Mouse (Mus musculus) limb, embryonic 11.5 days (tissue): Measurements from ENCODE around the gene Wiz. TPM values are rescaled to one million over a fixed set of nuclear protein-coding genes. Genes with fewer than 3 reads are reported as not detected.

Experiments used
- ATAC-seq: fragments of 200-750 bp; cut with Nextera tagmentation; 2 replicates; pipeline ENCODE4 v1.8.0; 2017; ENCODE audit warnings: low read depth; ENCODE audit not compliant: insufficient number of reproducible peaks, low FRiP score, low TSS enrichment
- DNase-seq: peaks from one replicate; pipeline ENCODE4 v3.0.0-alpha.2; 2015; ENCODE audit warnings: low spot score
- H3K27ac ChIP-seq: fragments of 300-500 bp; sonication (generic); replicated peaks from 2 replicates; pipeline ENCODE4 v1.5.1; 2014; ENCODE audit warnings: low read depth, mild to moderate bottlenecking, low read length
- H3K27me3 ChIP-seq: fragments of 300-500 bp; sonication (generic); 2 replicates; pipeline ENCODE4 v1.6.1; 2014; ENCODE audit warnings: mild to moderate bottlenecking, low read length, mixed read lengths; ENCODE audit not compliant: control insufficient read depth, insufficient read depth
- H3K36me3 ChIP-seq: fragments of 300-500 bp; sonication (generic); 2 replicates; pipeline ENCODE4 v1.6.1; 2014; ENCODE audit warnings: mild to moderate bottlenecking, low read length, moderate library complexity, mixed read lengths; ENCODE audit not compliant: control insufficient read depth, insufficient read depth
- H3K4me1 ChIP-seq: fragments of 300-500 bp; sonication (generic); 2 replicates; pipeline ENCODE4 v1.6.1; 2014; ENCODE audit warnings: low read length, mixed read lengths; ENCODE audit not compliant: control insufficient read depth, insufficient read depth
- H3K4me2 ChIP-seq: fragments of 300-500 bp; sonication (generic); 2 replicates; pipeline ENCODE4 v1.6.1; 2014; ENCODE audit warnings: low read depth, mild to moderate bottlenecking, moderate library complexity; ENCODE audit not compliant: severe bottlenecking
- H3K4me3 ChIP-seq: fragments of 300-500 bp; sonication (generic); 2 replicates; pipeline ENCODE4 v1.5.1; 2014; ENCODE audit warnings: low read depth, low read length
- H3K9ac ChIP-seq: fragments of 300-500 bp; sonication (generic); 2 replicates; pipeline ENCODE4 v1.6.1; 2014; ENCODE audit warnings: mild to moderate bottlenecking, low read length
- H3K9me3 ChIP-seq: fragments of 300-500 bp; sonication (generic); 2 replicates; pipeline ENCODE4 v1.6.1; 2016; ENCODE audit warnings: low read length; ENCODE audit not compliant: control insufficient read depth
- WGBS: fragments of 180-500 bp; shearing (Covaris S2); extraction: QIAGEN DNeasy Blood & Tissue Kit; methylation state at CpG from one replicate; pipeline ENCODE4 v1.1.7; 2014; 5-methylcytosine and 5-hydroxymethylcytosine counted together
- microRNA-seq: library from miRNA; unstranded; fragments of <30 nt; microRNA quantifications from one replicate; pipeline ENCODE4, GENCODE M21; 2016
- polyA plus RNA-seq: library from polyadenylated mRNA; unstranded; fragments of >200 nt; fragmentation: Nextera tagmentation; extraction: Ambion mirVana; gene quantifications from 2 replicates; pipeline ENCODE4 v1.2.1, GENCODE M21; 2014

Wiz gene
- polyA plus RNA-seq, 1 experiment from 2014 or later: 39.7 TPM

DNA sequence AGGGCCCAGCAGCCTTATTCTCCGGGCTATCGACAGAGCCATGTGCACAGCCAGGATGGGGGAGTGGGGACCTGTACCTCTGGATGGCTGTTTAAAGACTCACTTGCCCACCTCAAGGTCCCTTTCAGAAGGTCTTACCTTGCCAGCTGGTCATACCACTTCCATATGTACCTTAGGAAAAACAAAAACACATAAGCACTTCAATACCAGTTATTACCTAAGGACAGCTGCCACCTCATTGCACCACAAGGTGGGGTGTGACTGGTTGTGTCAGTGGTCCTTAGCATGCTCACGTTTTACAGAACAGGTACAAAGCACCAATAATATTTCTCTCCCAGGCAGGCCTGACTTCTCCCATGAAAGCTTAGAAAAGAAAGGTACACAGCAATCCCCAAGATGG lies 71.5 kb downstream of the Wiz start:
- H3K27ac ChIP-seq: no peak overlapping the region
- peaks cover 9% of the 10 kb centered on the region for H3K4me1 ChIP-seq
- no peak for ATAC-seq
- no peak overlapping the region for H3K4me3 ChIP-seq
- no peaks in the 10 kb centered on the region for H3K27me3 ChIP-seq
- peaks cover 41% of the 10 kb centered on the region for H3K36me3 ChIP-seq
- no peak overlapping the region for H3K9ac ChIP-seq
- H3K4me2 ChIP-seq: no peak overlapping the region
- H3K9me3 ChIP-seq: no peaks in the 10 kb centered on the region
- DNase-seq: no peak
- WGBS: 86% methylated on average over 3 of the region's 3 CpGs

DNA sequence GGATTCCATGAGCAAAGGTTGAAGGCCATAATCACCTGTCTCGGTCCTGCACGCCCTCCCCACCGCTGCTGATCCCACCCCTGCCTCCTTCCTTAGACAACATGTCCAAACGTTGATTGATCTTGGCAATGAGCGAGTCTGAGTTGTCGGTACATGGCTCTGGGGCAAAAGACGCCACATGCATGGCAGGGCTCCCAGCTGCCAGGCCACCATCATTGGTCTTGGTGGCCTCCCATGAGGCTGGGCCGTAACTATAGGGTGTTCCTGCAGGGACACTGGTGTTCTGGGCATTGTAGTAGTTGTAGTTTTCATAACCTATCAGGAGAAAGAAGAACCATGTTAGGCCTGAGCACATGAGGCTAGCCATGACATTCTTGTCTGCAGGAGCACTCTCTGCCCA lies 72.2 kb downstream of the Wiz start:
- peaks cover 6% of the 10 kb centered on the region for H3K4me1 ChIP-seq
- H3K4me2 ChIP-seq: no peak overlapping the region
- no peak for ATAC-seq
- no peaks in the 10 kb centered on the region for H3K27me3 ChIP-seq
- 94% methylated on average over 8 of the region's 8 CpGs for WGBS
- peaks cover 46% of the 10 kb centered on the region for H3K36me3 ChIP-seq
- H3K4me3 ChIP-seq: no peak overlapping the region
- no peaks in the 10 kb centered on the region for H3K9me3 ChIP-seq
- no peak for DNase-seq
- no peak overlapping the region for H3K27ac ChIP-seq
- H3K9ac ChIP-seq: no peak overlapping the region

- Histone ChIP-seq H3K9me3 (no peaks in the 10 kb centered on the region), H3K4me2 (no peak overlapping the region), H3K27ac (no peak overlapping the region), H3K4me1 (peaks cover 5% of the 10 kb centered on the region; the same call in 1 of the 2 replicates), H3K36me3 (peaks cover 57% of the 10 kb centered on the region), H3K9ac (no peak overlapping the region), H3K27me3 (no peaks in the 10 kb centered on the region), H3K4me3 (no peak overlapping the region)
- no peak for ATAC-seq
- 92% methylated on average over 5 of the region's 5 CpGs for WGBS
- DNase-seq: no peak
These were observed 73.7 kb downstream of the Wiz start for GRCm38 (mm10) chr17:32315560-32315959.

DNA sequence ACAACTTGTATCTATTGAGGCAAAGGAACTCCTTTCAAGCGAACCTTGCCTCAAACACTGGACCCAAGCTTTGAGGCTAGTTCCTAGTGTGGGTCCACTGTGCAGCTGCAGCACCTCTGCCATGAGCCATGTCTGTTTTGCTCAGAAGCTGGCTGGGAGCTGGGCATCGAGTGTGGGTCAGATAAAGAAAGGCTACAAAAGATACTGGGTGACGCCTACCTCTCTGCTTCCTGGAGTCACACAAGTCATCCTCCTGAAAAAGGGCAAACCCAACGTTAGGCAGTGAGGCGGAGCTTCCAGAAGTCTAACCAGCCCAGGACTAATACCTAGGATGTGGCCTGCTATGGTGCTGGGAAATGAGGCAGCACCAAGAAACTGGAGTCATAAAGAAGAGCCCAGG lies 75.3 kb downstream of the Wiz start:
- Histone ChIP-seq H3K4me3 (no peak overlapping the region), H3K27ac (no peak overlapping the region), H3K36me3 (peaks cover 63% of the 10 kb centered on the region), H3K27me3 (no peaks in the 10 kb centered on the region), H3K9ac (no peak overlapping the region), H3K4me1 (peaks cover under 1% of the 10 kb centered on the region; the same call in 1 of the 2 replicates), H3K4me2 (no peak overlapping the region), H3K9me3 (no peaks in the 10 kb centered on the region)
- DNase-seq (no peak), ATAC-seq (no peak)
- 87% methylated on average over 5 of the region's 5 CpGs for WGBS

GRCm38 (mm10) chr17:32312801-32313200 lies 76.4 kb downstream of the Wiz start:
- H3K9me3 ChIP-seq: no peaks in the 10 kb centered on the region
- H3K27ac ChIP-seq: no peak overlapping the region
- H3K4me2 ChIP-seq: no peak overlapping the region
- H3K36me3 ChIP-seq: peaks cover 63% of the 10 kb centered on the region
- DNase-seq (no peak), ATAC-seq (no peak)
- no peaks in the 10 kb centered on the region for H3K4me1 ChIP-seq
- H3K9ac ChIP-seq: no peak overlapping the region
- H3K4me3 ChIP-seq: no peak overlapping the region
- WGBS: 98% methylated on average over 8 of the region's 8 CpGs
- H3K27me3 ChIP-seq: no peaks in the 10 kb centered on the region

- no peak overlapping the region for H3K4me3 ChIP-seq
- H3K9me3 ChIP-seq: no peaks in the 10 kb centered on the region
- no peaks in the 10 kb centered on the region for H3K27me3 ChIP-seq
- ATAC-seq (no peak), DNase-seq (no peak)
- H3K4me2 ChIP-seq: no peak overlapping the region
- WGBS: 94% methylated on average over 4 of the region's 4 CpGs
- no peak overlapping the region for H3K9ac ChIP-seq
- H3K27ac ChIP-seq: no peak overlapping the region
- no peaks in the 10 kb centered on the region for H3K4me1 ChIP-seq
- peaks cover 50% of the 10 kb centered on the region for H3K36me3 ChIP-seq
These were observed 81.3 kb downstream of the Wiz start for GRCm38 (mm10) chr17:32307963-32308362.

Small RNA genes within 50 kb of the gene (microRNA-seq; reads per million reads assigned to microRNA genes)
- not detected for gene Gm22201

Other genes starting within 250 kb of the Wiz start
- 23.5 and 26.0 TPM in 2 replicates for gene Notch3, start 222.6 kb downstream of the Wiz start, polyA plus RNA-seq
- 0.16 TPM in 1 of 2 replicates, not detected in the other for gene Ephx3, start 199.9 kb downstream of the Wiz start, polyA plus RNA-seq
- 124 and 140 TPM in 2 replicates for gene Brd4, start 104.7 kb downstream of the Wiz start, polyA plus RNA-seq
- gene Akap8, start 68.2 kb downstream of the Wiz start, polyA plus RNA-seq: 62.7 and 66.2 TPM in 2 replicates
- 73.5 and 79.2 TPM in 2 replicates for gene Akap8l, start 38.8 kb downstream of the Wiz start, polyA plus RNA-seq
- gene Rasal3, start 14.1 kb upstream of the Wiz start, polyA plus RNA-seq: 0.64 and 0.69 TPM in 2 replicates
- gene Pglyrp2, start 34.7 kb upstream of the Wiz start, polyA plus RNA-seq: not detected in 2 replicates
- not detected in 2 replicates for gene Cyp4f39, start 63.3 kb upstream of the Wiz start, polyA plus RNA-seq
- gene Cyp4f17, start 116.6 kb upstream of the Wiz start, polyA plus RNA-seq: 7.9 and 9.6 TPM in 2 replicates
- 18.1 and 18.3 TPM in 2 replicates for gene Cyp4f16, start 147.1 kb upstream of the Wiz start, polyA plus RNA-seq
- gene Cyp4f37, start 231.9 kb upstream of the Wiz start, polyA plus RNA-seq: not detected in 2 replicates